Mouse (Mus musculus) kidney, adult 8-10 months (tissue): Measurements from ENCODE around the gene Ccdc74a.

Experiments
- DNase-seq, 2 experiments: peaks; one replicate each; pipeline ENCODE4 v3.0.0; 2022

Gene Ccdc74a

GRCm38 (mm10) chr16:17642311-17642710, 4.0 kb upstream of the Ccdc74a start:
- DNase-seq, result no peak

- no peak for DNase-seq
These were observed 2.8 kb upstream of the Ccdc74a start for GRCm38 (mm10) chr16:17643437-17643990.

- no peak for DNase-seq
These were observed 886 bp downstream of the Ccdc74a start for GRCm38 (mm10) chr16:17647156-17647555.

- DNase-seq, result no peak
These were observed 1.5 kb downstream of the Ccdc74a start for GRCm38 (mm10) chr16:17647566-17648340.

- no peak for DNase-seq
These were observed 3.8 kb downstream of the Ccdc74a start for GRCm38 (mm10) chr16:17649925-17650605.

- DNase-seq, result no peak
These were observed 4.4 kb downstream of the Ccdc74a start for GRCm38 (mm10) chr16:17650711-17651110.

- DNase-seq, result no peak
These were observed 6.3 kb downstream of the Ccdc74a start for GRCm38 (mm10) chr16:17652607-17653006.

GRCm38 (mm10) chr16:17653601-17654000, 7.3 kb downstream of the Ccdc74a start:
- no peak for DNase-seq

- DNase-seq, result no peak
These were observed 8.0 kb downstream of the Ccdc74a start for GRCm38 (mm10) chr16:17654188-17654795.

GRCm38 (mm10) chr16:17656212-17656871, 10.1 kb downstream of the Ccdc74a start:
- peak in 1 of 2 experiments; percentile 13 for DNase-seq

- no peak for DNase-seq
These were observed 19.3 kb downstream of the Ccdc74a start for GRCm38 (mm10) chr16:17665568-17665967.

GRCm38 (mm10) chr16:17669886-17670285, 23.6 kb downstream of the Ccdc74a start:
- DNase-seq, result no peak

GRCm38 (mm10) chr16:17694860-17695259, 48.6 kb downstream of the Ccdc74a start:
- no peak for DNase-seq
